In genomic region chr19:33366661-33367060, GRCm38 (mm10) we compare ENCODE assay signal across 8 mouse cellular contexts. TPM values are rescaled to one million over a fixed set of nuclear protein-coding genes. Genes with fewer than 3 reads are reported as not detected.
DNase-seq lines count a peak whose midpoint lies in the region; ATAC-seq lines count a peak whose summit lies in the region.

No protein-coding gene starts in this region.

- H3K27ac ChIP-seq in forebrain, embryonic 10.5 days, result no peak overlapping the region
- no peak overlapping the region for H3K27ac ChIP-seq in hindbrain, embryonic 12.5 days

- ATAC-seq in hindbrain, embryonic 12.5 days (ENCODE audit: low FRiP score), result peak; percentile 88
- ATAC-seq in megakaryocyte, adult 5-6 weeks (ENCODE audit: poor library complexity, severe bottlenecking), result peak; percentile 96

- peak; percentile 85 for DNase-seq in MN1 (ENCODE audit: low spot score)
- peak; percentile 5 for DNase-seq in c-Kit-negative CD71-positive TER-119-positive erythroid progenitor cells, embryonic 14.5 days (ENCODE audit: low read depth, low spot score)
- DNase-seq in forebrain, embryonic 10.5 days (ENCODE audit: extremely low spot score, low spot score), result peak; percentile 65
- DNase-seq in layer of hippocampus, adult 9-11 months, result peak; percentile 59
- peak; percentile 74 to 84 for DNase-seq in right cerebral cortex, adult 2 months (ENCODE audit: low spot score in 2 of 2)
- peak; percentile 17 for DNase-seq in urinary bladder, postnatal 10 days (ENCODE audit: low spot score)

- H3K9ac ChIP-seq in hindbrain, embryonic 12.5 days, result no peak overlapping the region

- H3K4me3 ChIP-seq in forebrain, embryonic 10.5 days, result no peak overlapping the region
- H3K4me3 ChIP-seq in hindbrain, embryonic 12.5 days, result no peak overlapping the region

- H3K4me2 ChIP-seq in hindbrain, embryonic 12.5 days (replicated peaks), result no peak overlapping the region

- no peaks in the 10 kb centered on the region for H3K9me3 ChIP-seq in forebrain, embryonic 10.5 days
- no peaks in the 10 kb centered on the region for H3K9me3 ChIP-seq in hindbrain, embryonic 12.5 days (replicated peaks)

- no peaks in the 10 kb centered on the region for H3K36me3 ChIP-seq in forebrain, embryonic 10.5 days (replicated peaks)
- H3K36me3 ChIP-seq in hindbrain, embryonic 12.5 days, result no peaks in the 10 kb centered on the region

- WGBS in forebrain, embryonic 10.5 days, result 19% methylated on average over 3 of the region's 3 CpGs
- WGBS in hindbrain, embryonic 12.5 days, result 18% methylated on average over 3 of the region's 3 CpGs

- H3K27me3 ChIP-seq in forebrain, embryonic 10.5 days (ENCODE audit: poor library complexity, severe bottlenecking), result no peaks in the 10 kb centered on the region
- H3K27me3 ChIP-seq in hindbrain, embryonic 12.5 days, result no peaks in the 10 kb centered on the region

- H3K4me1 ChIP-seq in forebrain, embryonic 10.5 days, result no peaks in the 10 kb centered on the region
- no peaks in the 10 kb centered on the region for H3K4me1 ChIP-seq in hindbrain, embryonic 12.5 days

RNA-seq across cellular contexts. Expression of gene Rnls, which starts 25.4 kb away (rescaled TPM):
- 6.0 and 6.9 TPM in 2 replicates for polyA plus RNA-seq in forebrain, embryonic 10.5 days (2016; fragmentation: Nextera tagmentation; extraction: Ambion mirVana)
- polyA plus RNA-seq in hindbrain, embryonic 12.5 days (2016; fragmentation: Nextera tagmentation; extraction: Ambion mirVana), result 8.1 and 9.1 TPM in 2 replicates
- 1.2 and 2.8 TPM in 2 replicates for total RNA-seq in megakaryocyte, adult 5-6 weeks (2015)
- total RNA-seq in megakaryocyte, adult 5-6 weeks (2017), result 1.8 and 3.5 TPM in 2 replicates

Comparison
In these comparisons a context has a peak if more than half of its experiments do, and no peak if none do; other contexts are left out.
1. DNase-seq: peak in every context shown above with its lines; median percentile 85 in MN1; 79 in right cerebral cortex, adult 2 months; 65 in forebrain, embryonic 10.5 days; 59 in layer of hippocampus, adult 9-11 months; 17 in urinary bladder, postnatal 10 days; 5 in c-Kit-negative CD71-positive TER-119-positive erythroid progenitor cells, embryonic 14.5 days.